21 mouse cellular contexts compared by ENCODE assay signal in genomic region chr3:89346815-89347540, GRCm38 (mm10). TPM values are rescaled to one million over a fixed set of nuclear protein-coding genes. Genes with fewer than 3 reads are reported as not detected.
DNase-seq lines count a peak whose midpoint lies in the region; ATAC-seq lines count a peak whose summit lies in the region.
"Had no signal": no experiment of that assay in that cellular context is flagged by ENCODE, and none has a peak within 500 bp of the region (broad histone marks: within the 10 kb centered on the region; RNA-seq: fewer than 3 reads in every experiment).

No protein-coding gene starts in this region.

- no peak overlapping the region for H3K4me3 ChIP-seq in kidney, embryonic 15.5 days (replicated peaks)
- H3K4me3 ChIP-seq in hindbrain, embryonic 16.5 days (ENCODE audit: low read length), result no peak overlapping the region
- H3K4me3 ChIP-seq: hindbrain, embryonic 15.5 days; limb, embryonic 15.5 days; neural tube, embryonic 12.5 days had no signal

- no peak overlapping the region for H3K9ac ChIP-seq in kidney, embryonic 15.5 days
- no peak overlapping the region for H3K9ac ChIP-seq in hindbrain, embryonic 16.5 days (ENCODE audit: low read depth, low read length)
- H3K9ac ChIP-seq: forebrain, postnatal 0 days; hindbrain, embryonic 15.5 days; limb, embryonic 15.5 days; neural tube, embryonic 12.5 days had no signal

- no peaks in the 10 kb centered on the region for H3K9me3 ChIP-seq in kidney, embryonic 15.5 days (replicated peaks)
- H3K9me3 ChIP-seq in hindbrain, embryonic 16.5 days (ENCODE audit: control insufficient read depth, low read length), result no peaks in the 10 kb centered on the region
- H3K9me3 ChIP-seq: hindbrain, embryonic 15.5 days; limb, embryonic 15.5 days; neural tube, embryonic 12.5 days had no signal

- ATAC-seq in cerebellum, adult (ENCODE audit: insufficient number of reproducible peaks, low FRiP score, low TSS enrichment), result no peak
- no peak for ATAC-seq in kidney, embryonic 15.5 days (replicated peaks; ENCODE audit: low FRiP score)
- no peak for ATAC-seq in hindbrain, embryonic 16.5 days
- ATAC-seq: forebrain, postnatal 0 days had no signal

- WGBS in kidney, embryonic 15.5 days, result 78% methylated on average over 10 of the region's 10 CpGs
- WGBS in hindbrain, embryonic 16.5 days, result 78% methylated on average over 10 of the region's 10 CpGs

- peaks cover 38% of the 10 kb centered on the region for H3K4me1 ChIP-seq in kidney, embryonic 15.5 days
- H3K4me1 ChIP-seq in hindbrain, embryonic 16.5 days (ENCODE audit: control insufficient read depth, insufficient read depth, low read depth, low read length), result peaks cover 14% of the 10 kb centered on the region

- H3K27ac ChIP-seq in kidney, embryonic 15.5 days, result peak overlapping the region; percentile 24; the same call in 1 of the 2 replicates
- no peak overlapping the region for H3K27ac ChIP-seq in hindbrain, embryonic 16.5 days (ENCODE audit: low read depth, low read length)
- H3K27ac ChIP-seq: hindbrain, embryonic 15.5 days; limb, embryonic 15.5 days; neural tube, embryonic 12.5 days had no signal

- H3K4me2 ChIP-seq in kidney, embryonic 15.5 days, result no peak overlapping the region
- no peak overlapping the region for H3K4me2 ChIP-seq in hindbrain, embryonic 16.5 days (ENCODE audit: low read length)
- H3K4me2 ChIP-seq: hindbrain, embryonic 15.5 days; limb, embryonic 15.5 days; neural tube, embryonic 12.5 days had no signal

- 0 out of 2 replicates have a peak, but pooled peaks cover 7% of the 10 kb centered on the region for H3K27me3 ChIP-seq in kidney, embryonic 15.5 days
- no peaks in the 10 kb centered on the region for H3K27me3 ChIP-seq in hindbrain, embryonic 16.5 days (replicated peaks; ENCODE audit: control insufficient read depth, insufficient read depth, low read length)

- peak; percentile 20 for DNase-seq in cerebellum, adult 9-11 months
- DNase-seq in kidney, adult 11 months, result no peak
- peak; percentile 70 for DNase-seq in 416B (ENCODE audit: low read depth)
- peak; percentile 19 for DNase-seq in heart, postnatal 4 days
- DNase-seq in adrenal gland, postnatal 14 days, result no peak
- DNase-seq: cerebellum, adult 2 months; forebrain, postnatal 0 days; kidney, adult 18-20 months; layer of hippocampus, adult 9-11 months; lung, adult 2 months; thymus, postnatal 14 days had no signal

- H3K36me3 ChIP-seq in kidney, embryonic 15.5 days, result peaks cover 47% of the 10 kb centered on the region
- peaks cover 7% of the 10 kb centered on the region; the same call in 1 of the 2 replicates for H3K36me3 ChIP-seq in hindbrain, embryonic 16.5 days (ENCODE audit: control insufficient read depth, insufficient read depth, low read length)

RNA-seq across cellular contexts. Expression of gene Adam15, which starts 2.8 kb away (rescaled TPM):
- 73.4 and 84.3 TPM in 2 replicates for polyA plus RNA-seq in kidney, embryonic 15.5 days (2015; fragmentation: Nextera tagmentation; extraction: Ambion mirVana)
- total RNA-seq in heart, postnatal 4 days (2021), result 10 to 100 TPM; 93.6 to 95.2 TPM
- 66.0 and 79.5 TPM in 2 replicates for total RNA-seq in adrenal gland, postnatal 14 days (2021)
- polyA plus RNA-seq in hindbrain, embryonic 16.5 days (2015; fragmentation: Nextera tagmentation; extraction: Ambion mirVana), result 74.6 and 84.1 TPM in 2 replicates

RNA-seq across cellular contexts. Expression of gene Efna4, which starts 9.2 kb away (rescaled TPM):
- polyA plus RNA-seq in kidney, embryonic 15.5 days (2015; fragmentation: Nextera tagmentation; extraction: Ambion mirVana), result 29.8 and 31.5 TPM in 2 replicates
- 1 to 10 TPM; 3.1 to 3.7 TPM for total RNA-seq in heart, postnatal 4 days (2021)
- total RNA-seq in adrenal gland, postnatal 14 days (2021), result 0.26 and 0.68 TPM in 2 replicates
- 3.9 and 5.0 TPM in 2 replicates for polyA plus RNA-seq in hindbrain, embryonic 16.5 days (2015; fragmentation: Nextera tagmentation; extraction: Ambion mirVana)
- total RNA-seq: gastrocnemius, adult 18-20 months had no signal

RNA-seq across cellular contexts. Expression of gene Dcst2, which starts 14.8 kb away (rescaled TPM):
- 0.34 and 0.35 TPM in 2 replicates for polyA plus RNA-seq in kidney, embryonic 15.5 days (2015; fragmentation: Nextera tagmentation; extraction: Ambion mirVana)
- total RNA-seq in heart, postnatal 4 days (2021), result under 1 TPM; 0.14 to 0.23 TPM
- 0.68 and 0.70 TPM in 2 replicates for total RNA-seq in adrenal gland, postnatal 14 days (2021)
- 0.10 and 0.11 TPM in 2 replicates for polyA plus RNA-seq in hindbrain, embryonic 16.5 days (2015; fragmentation: Nextera tagmentation; extraction: Ambion mirVana)
- total RNA-seq: gastrocnemius, adult 18-20 months; MEL had no signal
- polyA plus RNA-seq: embryonic facial prominence, embryonic 14.5 days had no signal

RNA-seq across cellular contexts. Expression of gene Dcst1, which starts 18.1 kb away (rescaled TPM):
- 1.9 and 2.5 TPM in 2 replicates for polyA plus RNA-seq in kidney, embryonic 15.5 days (2015; fragmentation: Nextera tagmentation; extraction: Ambion mirVana)
- under 1 TPM; 0.21 to 0.72 TPM for total RNA-seq in heart, postnatal 4 days (2021)
- total RNA-seq in adrenal gland, postnatal 14 days (2021), result 0.30 and 0.71 TPM in 2 replicates
- polyA plus RNA-seq in hindbrain, embryonic 16.5 days (2015; fragmentation: Nextera tagmentation; extraction: Ambion mirVana), result 0.66 and 1.1 TPM in 2 replicates
- total RNA-seq: forebrain, postnatal 0 days; gastrocnemius, adult 18-20 months had no signal
- polyA plus RNA-seq: cortical plate, adult 2 months; lung, adult 2 months had no signal

RNA-seq across cellular contexts. Expression of gene Efna3, which starts 24.2 kb away (rescaled TPM):
- 9.3 and 11.9 TPM in 2 replicates for polyA plus RNA-seq in kidney, embryonic 15.5 days (2015; fragmentation: Nextera tagmentation; extraction: Ambion mirVana)
- total RNA-seq in heart, postnatal 4 days (2021), result under 1 TPM in 1 of 2 experiments, not detected in 1; 0.26 TPM
- 0.38 and 0.59 TPM in 2 replicates for total RNA-seq in adrenal gland, postnatal 14 days (2021)
- 77.9 and 78.0 TPM in 2 replicates for polyA plus RNA-seq in hindbrain, embryonic 16.5 days (2015; fragmentation: Nextera tagmentation; extraction: Ambion mirVana)
- total RNA-seq: gastrocnemius, adult 18-20 months had no signal

Comparison
In these comparisons a context has a peak if more than half of its experiments do, and no peak if none do; other contexts are left out.
1. DNase-seq: peak in cerebellum, adult 9-11 months (single experiment), 416B (single experiment) and heart, postnatal 4 days (single experiment); none in kidney, adult 11 months (single experiment) and adrenal gland, postnatal 14 days (single experiment).